Mouse (Mus musculus) liver, embryonic 12.5 days (tissue): Measurements from ENCODE around the gene Gdf11. TPM values are rescaled to one million over a fixed set of nuclear protein-coding genes. Genes with fewer than 3 reads are reported as not detected.

ENCODE experiments used
- ATAC-seq: fragments of 200-750 bp; cut with Nextera tagmentation; 2 replicates; pipeline ENCODE4 v1.8.0; 2017; ENCODE audit warnings: moderate number of reproducible peaks, mild to moderate bottlenecking, moderate library complexity
- H3K27ac ChIP-seq: fragments of 300-500 bp; sonication (generic); 2 replicates; pipeline ENCODE4 v1.5.1; 2016; ENCODE audit warnings: mild to moderate bottlenecking
- H3K27me3 ChIP-seq: fragments of 300-500 bp; sonication (generic); replicated peaks from 2 replicates; pipeline ENCODE4 v1.6.1; 2016; ENCODE audit warnings: mild to moderate bottlenecking, moderate library complexity
- H3K36me3 ChIP-seq: fragments of 300-500 bp; sonication (generic); 2 replicates; pipeline ENCODE4 v1.6.1; 2016; ENCODE audit warnings: mild to moderate bottlenecking, moderate library complexity
- H3K4me1 ChIP-seq: fragments of 300-500 bp; sonication (generic); 2 replicates; pipeline ENCODE4 v1.6.1; 2016
- H3K4me2 ChIP-seq: fragments of 300-500 bp; sonication (generic); 2 replicates; pipeline ENCODE4 v1.6.1; 2016; ENCODE audit warnings: mild to moderate bottlenecking, moderate library complexity
- H3K4me3 ChIP-seq: fragments of 300-500 bp; sonication (generic); 2 replicates; pipeline ENCODE4 v1.5.1; 2016; ENCODE audit warnings: mild to moderate bottlenecking, moderate library complexity
- H3K9ac ChIP-seq: fragments of 300-500 bp; sonication (generic); 2 replicates; pipeline ENCODE4 v1.6.1; 2016; ENCODE audit warnings: mild to moderate bottlenecking, moderate library complexity
- H3K9me3 ChIP-seq: fragments of 300-500 bp; sonication (generic); replicated peaks from 2 replicates; pipeline ENCODE4 v1.6.1; 2016; ENCODE audit warnings: mild to moderate bottlenecking, moderate library complexity
- WGBS: fragments of 180-500 bp; shearing (Covaris S2); methylation state at CpG from one replicate; pipeline ENCODE4 v1.1.7; 2016; ENCODE audit not compliant: insufficient replicate concordance; 5-methylcytosine and 5-hydroxymethylcytosine counted together
- polyA plus RNA-seq: library from polyadenylated mRNA; unstranded; fragments of >200 nt; fragmentation: Nextera tagmentation; extraction: Ambion mirVana; gene quantifications from 2 replicates; pipeline ENCODE4 v1.2.1, GENCODE M21; 2016

Gdf11 gene
- polyA plus RNA-seq, 1 experiment from 2014 or later, result 1.9 TPM

GRCm38 (mm10) chr10:128917400-128917799 is 25.9 kb upstream of the Gdf11 start:
- 79% methylated on average over 6 of the region's 6 CpGs for WGBS
- Histone ChIP-seq H3K36me3 (peaks cover 39% of the 10 kb centered on the region), H3K4me3 (no peak overlapping the region), H3K4me1 (peaks cover 32% of the 10 kb centered on the region), H3K9me3 (no peaks in the 10 kb centered on the region), H3K27me3 (0 out of 2 replicates have a peak, but pooled peaks cover under 1% of the 10 kb centered on the region), H3K27ac (no peak overlapping the region), H3K4me2 (no peak overlapping the region), H3K9ac (no peak overlapping the region)
- ATAC-seq, result no peak

- 71% methylated on average over 3 of the region's 3 CpGs for WGBS
- H3K9ac ChIP-seq, result no peak overlapping the region
- peaks cover 44% of the 10 kb centered on the region for H3K36me3 ChIP-seq
- no peak overlapping the region for H3K4me2 ChIP-seq
- H3K4me1 ChIP-seq, result peaks cover 25% of the 10 kb centered on the region
- no peak overlapping the region for H3K4me3 ChIP-seq
- peaks cover 8% of the 10 kb centered on the region; the same call in 1 of the 2 replicates for H3K27me3 ChIP-seq
- H3K9me3 ChIP-seq, result no peaks in the 10 kb centered on the region
- no peak for ATAC-seq
- no peak overlapping the region for H3K27ac ChIP-seq
Observed at GRCm38 (mm10) chr10:128916665-128917064, 25.1 kb upstream of the Gdf11 start.

- ATAC-seq, result no peak
- no peak overlapping the region for H3K9ac ChIP-seq
- no peak overlapping the region for H3K4me3 ChIP-seq
- H3K36me3 ChIP-seq, result peaks cover 44% of the 10 kb centered on the region
- H3K4me2 ChIP-seq, result no peak overlapping the region
- H3K9me3 ChIP-seq, result no peaks in the 10 kb centered on the region
- peaks cover 19% of the 10 kb centered on the region for H3K27me3 ChIP-seq
- 63% methylated on average over 2 of the region's 2 CpGs for whole genome bisulfite sequencing
- H3K4me1 ChIP-seq, result peaks cover 26% of the 10 kb centered on the region
- no peak overlapping the region for H3K27ac ChIP-seq
Observed at GRCm38 (mm10) chr10:128915550-128915949, 24.0 kb upstream of the Gdf11 start.

DNA sequence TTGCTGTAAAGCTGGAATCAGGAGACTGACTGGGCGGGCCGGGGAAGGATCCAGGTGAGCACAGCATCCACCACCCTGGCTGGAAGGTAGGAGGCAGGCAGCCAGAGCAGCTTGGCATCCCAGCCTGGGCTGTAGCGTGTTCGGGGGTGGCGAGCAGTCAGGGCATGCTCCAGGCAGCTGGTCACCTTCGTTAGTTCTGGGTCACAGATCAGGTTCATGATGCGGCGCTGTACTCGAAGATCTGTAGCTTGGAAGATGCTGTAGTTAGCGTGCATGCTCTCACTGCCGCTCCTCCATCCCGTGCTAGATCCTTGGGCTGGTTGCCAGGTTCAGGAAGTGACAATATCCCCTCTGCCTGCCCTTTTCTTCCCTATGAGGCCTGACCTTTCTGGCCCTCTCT is 22.2 kb upstream of the Gdf11 start:
- no peak for ATAC-seq
- H3K9ac ChIP-seq, result no peak overlapping the region
- H3K9me3 ChIP-seq, result no peaks in the 10 kb centered on the region
- no peak overlapping the region for H3K27ac ChIP-seq
- peaks cover 39% of the 10 kb centered on the region for H3K36me3 ChIP-seq
- 86% methylated on average over 12 of the region's 12 CpGs for WGBS
- no peak overlapping the region for H3K4me2 ChIP-seq
- H3K27me3 ChIP-seq, result peaks cover 38% of the 10 kb centered on the region
- H3K4me3 ChIP-seq, result no peak overlapping the region
- H3K4me1 ChIP-seq, result peaks cover 35% of the 10 kb centered on the region

DNA sequence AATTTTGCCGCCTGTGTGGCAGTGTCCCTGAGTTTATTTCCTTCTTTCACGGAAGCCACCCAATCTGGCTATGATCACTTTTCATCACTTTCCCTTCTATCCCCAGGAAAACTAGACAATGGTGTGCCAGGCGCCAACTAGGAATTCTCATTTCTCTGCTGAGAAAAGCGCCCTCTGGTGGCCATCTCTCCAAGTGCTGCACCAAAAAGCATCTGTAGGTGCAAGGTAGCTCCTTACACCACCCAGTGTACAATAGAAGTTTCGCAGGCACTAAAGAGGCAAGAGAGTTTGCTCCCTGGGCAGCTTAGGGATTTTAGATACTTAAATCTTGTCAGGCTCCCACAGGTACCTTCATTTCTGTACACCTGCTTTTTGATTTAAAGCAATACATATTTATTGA is 21.7 kb upstream of the Gdf11 start:
- H3K4me3 ChIP-seq, result no peak overlapping the region
- no peaks in the 10 kb centered on the region for H3K9me3 ChIP-seq
- H3K27me3 ChIP-seq, result peaks cover 43% of the 10 kb centered on the region
- H3K36me3 ChIP-seq, result peaks cover 36% of the 10 kb centered on the region
- no peak overlapping the region for H3K27ac ChIP-seq
- H3K4me2 ChIP-seq, result no peak overlapping the region
- no peak for ATAC-seq
- H3K4me1 ChIP-seq, result peaks cover 31% of the 10 kb centered on the region
- H3K9ac ChIP-seq, result no peak overlapping the region
- WGBS, result 16% methylated on average over 5 of the region's 5 CpGs

DNA sequence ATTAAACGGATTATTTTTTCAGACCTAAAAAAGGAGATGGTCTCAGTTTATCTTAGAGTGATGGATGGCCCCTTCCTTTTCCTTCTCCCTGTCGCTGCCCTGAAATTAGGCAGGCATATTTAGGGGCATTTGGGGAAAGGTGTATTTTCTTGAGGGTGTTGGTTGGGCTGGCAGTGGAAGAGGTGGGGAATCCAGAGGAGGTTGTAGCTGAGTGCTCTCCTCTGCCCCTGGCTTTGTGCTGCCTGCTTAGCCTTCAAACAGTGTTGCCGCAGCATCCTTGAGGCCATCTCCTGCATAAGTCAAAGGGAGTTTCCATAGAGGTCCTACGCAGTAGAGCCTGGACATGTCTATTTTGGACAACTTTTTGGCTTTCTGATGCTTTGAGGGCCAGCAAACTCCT is 21.3 kb upstream of the Gdf11 start:
- no peak overlapping the region for H3K9ac ChIP-seq
- 67% methylated on average over 4 of the region's 4 CpGs for WGBS
- H3K36me3 ChIP-seq, result peaks cover 32% of the 10 kb centered on the region
- no peak overlapping the region for H3K27ac ChIP-seq
- no peaks in the 10 kb centered on the region for H3K9me3 ChIP-seq
- H3K4me3 ChIP-seq, result no peak overlapping the region
- no peak overlapping the region for H3K4me2 ChIP-seq
- peaks cover 47% of the 10 kb centered on the region for H3K27me3 ChIP-seq
- no peak for ATAC-seq
- H3K4me1 ChIP-seq, result peaks cover 26% of the 10 kb centered on the region

GRCm38 (mm10) chr10:128912268-128912667 is 20.8 kb upstream of the Gdf11 start:
- no peak overlapping the region for H3K9ac ChIP-seq
- H3K4me1 ChIP-seq, result peaks cover 25% of the 10 kb centered on the region
- H3K27me3 ChIP-seq, result peaks cover 48% of the 10 kb centered on the region
- no peak overlapping the region for H3K27ac ChIP-seq
- no peak overlapping the region for H3K4me3 ChIP-seq
- peaks cover 30% of the 10 kb centered on the region for H3K36me3 ChIP-seq
- ATAC-seq, result no peak
- no peak overlapping the region for H3K4me2 ChIP-seq
- H3K9me3 ChIP-seq, result no peaks in the 10 kb centered on the region
- 63% methylated on average over 3 of the region's 4 CpGs for WGBS

- Histone ChIP-seq H3K9ac (no peak overlapping the region), H3K27ac (no peak overlapping the region), H3K36me3 (peaks cover 25% of the 10 kb centered on the region), H3K4me1 (peaks cover 25% of the 10 kb centered on the region), H3K27me3 (peaks cover 48% of the 10 kb centered on the region), H3K4me2 (no peak overlapping the region; the same call in 1 of the 2 replicates), H3K9me3 (no peaks in the 10 kb centered on the region), H3K4me3 (no peak overlapping the region)
- 56% methylated on average over 6 of the region's 6 CpGs for WGBS
- no peak for ATAC-seq
Observed at GRCm38 (mm10) chr10:128911430-128911829, 19.9 kb upstream of the Gdf11 start.

DNA sequence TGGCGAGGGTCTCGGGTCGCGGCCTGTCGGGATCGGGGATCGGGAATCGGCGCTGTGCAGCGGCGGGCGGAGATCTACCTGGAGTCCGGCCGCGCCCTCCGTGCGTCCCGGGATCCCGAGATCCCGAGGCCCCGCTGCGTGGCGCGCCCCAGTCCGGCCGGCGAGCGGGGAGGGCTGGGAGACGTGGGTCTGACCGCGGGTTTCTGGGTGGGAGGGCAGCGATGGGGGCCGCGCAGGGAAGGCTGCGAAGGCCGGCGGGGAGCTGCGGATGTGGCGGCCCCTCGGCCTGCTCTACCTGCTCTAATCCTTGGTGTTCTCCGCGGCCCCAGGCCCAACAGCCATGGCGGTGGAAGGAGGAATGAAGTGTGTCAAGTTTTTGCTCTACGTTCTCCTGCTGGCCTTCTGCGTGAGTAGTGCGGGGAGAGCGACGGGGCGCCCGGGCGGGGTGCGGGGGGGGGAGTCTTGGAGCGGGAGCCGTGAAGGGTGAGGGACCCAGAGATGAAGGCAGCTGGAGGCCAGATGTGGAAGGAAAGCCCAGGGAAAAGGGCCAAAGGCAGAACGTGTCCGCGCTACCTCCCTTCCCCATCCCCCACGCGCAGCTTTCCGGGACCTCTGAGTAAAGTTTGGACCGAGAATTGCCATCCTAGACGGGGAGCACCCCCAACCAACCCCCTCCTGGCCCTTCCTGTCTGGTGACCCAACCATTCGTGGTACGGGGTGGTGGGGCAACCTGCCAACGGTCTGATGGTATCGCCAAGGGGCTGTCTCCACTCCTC is 18.7 kb upstream of the Gdf11 start:
- Histone ChIP-seq H3K9me3 (no peaks in the 10 kb centered on the region), H3K4me2 (peak overlapping the region; percentile 83), H3K36me3 (peaks cover 20% of the 10 kb centered on the region), H3K4me1 (peaks cover 25% of the 10 kb centered on the region), H3K4me3 (peak overlapping the region; percentile 67), H3K27ac (0 out of 2 replicates have a peak overlapping the region, but pooled peaks have one; percentile 8), H3K27me3 (peaks cover 48% of the 10 kb centered on the region), H3K9ac (peak overlapping the region; percentile 64)
- 2% methylated on average over 65 of the region's 66 CpGs for WGBS
- ATAC-seq, result peak; percentile 27; the same call in 1 of the 2 replicates

DNA sequence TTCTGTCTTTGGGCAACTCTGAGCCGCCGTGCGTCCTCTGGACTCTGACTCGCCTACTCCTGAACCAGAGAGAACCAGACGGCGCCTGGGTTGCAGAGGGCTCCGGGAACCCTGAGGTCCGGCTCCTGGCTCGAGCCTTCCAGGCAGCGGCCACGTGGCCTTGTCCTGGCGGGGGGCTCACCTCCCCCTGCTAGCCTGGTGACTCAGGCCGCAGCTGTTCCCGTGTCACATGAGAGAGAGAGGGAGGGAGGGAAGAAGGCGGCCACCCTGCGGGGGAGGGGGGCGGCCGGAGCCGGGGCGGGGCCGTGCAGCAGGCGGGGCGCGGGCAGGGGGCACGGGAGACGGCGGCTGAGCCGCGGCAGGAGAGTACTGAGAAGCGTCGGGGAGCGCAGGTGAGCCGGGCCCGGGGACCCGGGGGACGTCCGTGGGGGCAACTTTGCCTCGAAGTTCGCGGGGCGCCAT is 18.1 kb upstream of the Gdf11 start:
- H3K36me3 ChIP-seq, result peaks cover 17% of the 10 kb centered on the region
- H3K4me2 ChIP-seq, result peak overlapping the region; percentile 83
- ATAC-seq, result peak; percentile 51
- WGBS, result 1% methylated on average over 32 of the region's 41 CpGs
- peak overlapping the region; percentile 64 for H3K9ac ChIP-seq
- H3K9me3 ChIP-seq, result no peaks in the 10 kb centered on the region
- 0 out of 2 replicates have a peak overlapping the region, but pooled peaks have one; percentile 8 for H3K27ac ChIP-seq
- peak overlapping the region; percentile 67 for H3K4me3 ChIP-seq
- peaks cover 25% of the 10 kb centered on the region for H3K4me1 ChIP-seq
- peaks cover 48% of the 10 kb centered on the region for H3K27me3 ChIP-seq

DNA sequence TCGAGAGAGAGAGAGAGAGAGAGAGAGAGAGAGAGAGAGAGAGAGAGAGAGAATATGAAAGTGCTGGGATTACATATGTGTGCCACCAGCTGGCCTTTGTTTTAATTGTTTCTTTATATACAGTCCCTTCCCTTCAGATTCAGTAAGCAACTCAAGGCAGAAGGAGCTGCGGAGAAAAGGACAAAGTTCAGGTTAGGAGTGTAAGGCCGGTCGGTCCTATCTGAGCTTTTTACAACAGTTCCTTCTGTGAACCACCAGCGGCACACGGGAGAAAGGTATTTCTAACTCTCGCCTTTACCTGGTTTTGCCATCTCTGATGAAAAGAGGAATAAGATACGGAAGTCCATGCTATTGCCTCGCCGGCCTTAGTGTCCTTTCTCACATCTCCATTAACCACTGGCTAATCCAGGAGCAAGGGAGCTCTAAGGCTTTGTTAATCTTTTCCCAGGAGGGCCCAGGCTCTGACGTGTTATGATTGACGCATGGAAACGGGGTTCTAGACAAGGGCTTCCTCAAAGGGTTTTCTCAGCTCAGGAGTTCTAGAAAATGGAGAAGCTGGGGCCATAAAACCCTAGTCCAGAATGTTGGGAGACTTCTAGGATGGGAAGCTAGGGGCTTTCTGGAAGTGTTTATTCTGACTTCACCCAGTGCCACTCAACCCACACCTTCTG is 17.4 kb upstream of the Gdf11 start:
- H3K4me3 ChIP-seq, result peak overlapping the region; percentile 67
- peak overlapping the region; percentile 64 for H3K9ac ChIP-seq
- peak overlapping the region; percentile 83 for H3K4me2 ChIP-seq
- no peak overlapping the region for H3K27ac ChIP-seq
- no peak; the same call in 1 of the 2 replicates for ATAC-seq
- H3K9me3 ChIP-seq, result no peaks in the 10 kb centered on the region
- H3K27me3 ChIP-seq, result peaks cover 48% of the 10 kb centered on the region
- peaks cover 10% of the 10 kb centered on the region for H3K36me3 ChIP-seq
- WGBS, result 63% methylated on average over 13 of the region's 13 CpGs
- peaks cover 25% of the 10 kb centered on the region for H3K4me1 ChIP-seq

DNA sequence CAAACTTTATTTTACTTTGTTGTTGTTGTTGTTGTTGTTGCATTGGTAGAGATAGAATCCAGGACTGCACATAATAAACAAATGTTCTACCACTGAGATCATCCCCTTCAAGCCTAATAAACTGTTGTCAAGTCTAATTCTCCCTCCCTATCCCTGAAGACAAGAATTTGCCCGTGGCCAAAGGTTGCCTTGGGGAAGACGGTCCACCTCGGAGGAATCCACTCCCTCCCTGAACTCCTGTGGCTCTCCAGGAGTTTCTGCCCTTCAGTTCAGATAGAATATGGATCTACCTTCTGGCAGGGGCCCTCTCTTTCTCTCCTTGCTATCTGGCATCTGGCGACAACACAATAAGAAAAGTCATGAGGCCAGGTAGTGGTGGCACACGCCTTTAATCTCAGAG is 13.3 kb upstream of the Gdf11 start:
- Histone ChIP-seq H3K9ac (no peak overlapping the region), H3K9me3 (no peaks in the 10 kb centered on the region), H3K27ac (no peak overlapping the region), H3K4me1 (peaks cover 19% of the 10 kb centered on the region), H3K4me2 (no peak overlapping the region), H3K27me3 (peaks cover 21% of the 10 kb centered on the region), H3K4me3 (no peak overlapping the region), H3K36me3 (no peaks in the 10 kb centered on the region)
- 56% methylated on average over 5 of the region's 5 CpGs for WGBS
- no peak for ATAC-seq
